Mouse (Mus musculus) right cerebral cortex, postnatal 10 days (tissue): ENCODE measurements at regions not wholly inside any gene's neighbourhood (a gene's known extent, or its start where the extent isn't known, plus 50 kb on each side); places are given as distances from the start of the nearest gene placed in this dataset.

Source experiments
- DNase-seq, 2 experiments: peaks; one replicate each; pipeline ENCODE4 v3.0.0; 2021; ENCODE audit warnings: low spot score in 2 of 2

DNA sequence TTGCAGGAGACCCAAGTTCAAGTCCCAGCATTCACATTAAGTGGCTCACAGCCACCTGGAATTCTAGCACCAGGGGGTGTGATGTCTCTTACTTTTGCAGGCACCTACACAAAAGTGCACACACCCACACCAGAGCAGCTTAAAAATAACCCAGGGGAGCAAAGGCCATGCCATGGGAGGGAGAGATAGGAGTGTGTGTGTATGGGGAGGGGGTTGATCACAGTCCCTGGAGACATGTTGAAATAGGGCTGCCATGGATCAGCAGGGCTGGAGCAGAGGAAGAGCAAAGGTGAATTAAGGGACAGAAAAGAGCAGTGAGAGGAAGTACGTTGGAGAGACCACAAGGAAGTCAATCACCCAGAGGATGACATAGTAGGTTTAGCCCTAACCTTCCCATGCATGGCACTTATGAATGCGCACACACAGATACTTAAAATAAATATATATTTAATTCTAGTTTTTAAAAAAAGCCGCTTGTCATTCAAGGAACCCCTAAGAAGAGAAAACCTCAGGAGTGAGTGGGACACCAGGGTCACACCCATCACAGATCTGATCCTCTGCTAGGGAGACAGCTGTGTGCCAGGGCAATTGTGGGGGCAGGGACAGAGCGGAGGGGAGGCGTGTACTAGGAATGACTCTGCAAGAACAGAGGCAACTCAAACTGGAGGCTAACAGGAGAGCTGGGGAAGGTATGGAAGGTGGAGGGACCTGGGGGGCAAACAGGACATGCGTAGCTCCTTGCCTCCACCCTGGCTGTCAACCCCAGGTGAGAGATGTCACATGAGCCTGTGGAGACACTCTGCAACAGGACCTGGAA, 189.5 kb upstream of the Rybp start:
- DNase-seq: no peak

DNA sequence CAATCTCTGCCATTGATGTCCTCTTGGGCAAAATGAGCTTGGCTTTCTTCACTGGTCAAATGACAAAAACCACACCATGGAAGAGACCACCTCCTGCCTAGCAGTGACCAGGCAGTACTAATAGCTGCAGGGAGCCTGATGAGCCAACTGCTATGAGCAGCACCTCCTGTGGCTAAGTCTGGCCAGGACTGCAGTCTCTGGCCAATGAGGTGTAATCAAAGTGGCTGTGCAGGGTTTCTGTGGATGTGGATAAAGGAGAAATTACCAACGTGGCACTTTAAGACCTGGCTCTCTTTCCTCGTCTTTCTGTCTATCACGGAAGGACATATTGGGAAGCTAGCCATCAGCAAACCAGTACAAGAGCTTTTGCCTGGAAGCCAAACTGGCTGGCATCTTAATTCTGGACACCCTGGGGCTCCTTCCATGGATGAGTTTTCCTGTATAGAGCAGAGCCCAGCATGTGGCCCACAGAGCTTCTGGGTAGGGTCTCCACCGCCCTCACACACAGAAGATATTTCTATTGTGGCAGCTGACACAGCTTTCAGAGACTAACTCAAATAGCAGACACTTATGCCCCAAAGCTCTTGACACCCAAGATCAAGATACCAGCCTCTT, 188.2 kb upstream of the Rybp start:
- no peak for DNase-seq

DNA sequence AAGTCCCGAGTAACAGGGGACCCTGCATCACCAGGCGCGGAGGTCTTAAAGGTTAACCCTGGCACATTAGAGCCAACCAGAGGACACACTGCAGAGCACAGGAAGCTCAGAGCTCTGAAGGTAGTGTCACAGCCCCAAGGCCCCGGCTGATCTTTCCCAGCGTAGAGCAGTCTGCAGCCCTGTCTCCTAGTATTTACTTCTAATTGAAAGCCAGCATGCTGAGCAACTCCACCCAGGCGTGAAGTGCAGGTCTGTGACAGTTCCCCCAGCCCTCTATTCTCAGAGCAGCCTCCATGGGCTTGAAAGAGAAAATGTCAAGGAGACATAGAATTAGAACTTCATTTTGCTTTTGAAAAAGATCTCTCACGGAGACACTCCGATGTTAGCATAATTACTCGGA, 187.0 kb upstream of the Rybp start:
- DNase-seq: no peak

DNA sequence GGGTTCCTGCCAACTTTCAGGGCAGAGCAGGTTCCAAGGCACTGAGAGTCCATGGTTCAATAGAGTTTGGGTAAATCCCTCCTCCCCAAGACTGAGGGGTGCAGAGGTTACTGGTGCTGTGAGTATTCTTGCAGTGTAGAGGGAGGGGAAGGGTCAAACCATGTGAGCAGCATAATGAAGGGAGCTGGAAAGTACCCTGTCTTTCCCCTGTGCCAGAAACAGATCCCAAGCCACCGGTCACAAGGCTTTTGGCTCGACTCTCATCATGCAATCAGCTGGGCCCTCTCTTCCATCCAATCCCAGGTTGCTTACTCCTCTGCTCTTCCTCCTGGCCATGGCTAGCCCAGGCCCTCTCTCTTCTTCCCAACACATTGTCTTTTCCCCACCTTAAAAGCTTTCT, 182.8 kb upstream of the Rybp start:
- no peak for DNase-seq

DNA sequence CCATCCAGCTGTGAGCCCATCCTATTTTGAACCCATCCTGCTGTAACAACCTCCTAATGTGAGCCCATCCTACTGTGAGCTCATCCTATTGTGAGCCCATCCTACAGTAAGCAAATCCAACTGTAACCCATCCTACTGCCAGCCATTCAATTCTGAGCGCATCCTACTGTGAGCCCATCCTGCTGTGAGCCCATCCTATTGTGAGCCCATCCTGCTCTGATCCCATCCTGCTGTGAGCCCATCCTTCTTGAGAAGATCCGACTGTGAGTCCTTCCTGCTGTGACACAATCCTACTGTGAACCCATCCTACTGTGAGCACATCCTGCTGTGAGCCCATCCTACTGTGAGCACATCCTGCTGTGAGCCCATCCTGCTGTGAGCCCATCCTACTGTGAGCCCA, 175.5 kb upstream of the Rybp start:
- DNase-seq: no peak

DNA sequence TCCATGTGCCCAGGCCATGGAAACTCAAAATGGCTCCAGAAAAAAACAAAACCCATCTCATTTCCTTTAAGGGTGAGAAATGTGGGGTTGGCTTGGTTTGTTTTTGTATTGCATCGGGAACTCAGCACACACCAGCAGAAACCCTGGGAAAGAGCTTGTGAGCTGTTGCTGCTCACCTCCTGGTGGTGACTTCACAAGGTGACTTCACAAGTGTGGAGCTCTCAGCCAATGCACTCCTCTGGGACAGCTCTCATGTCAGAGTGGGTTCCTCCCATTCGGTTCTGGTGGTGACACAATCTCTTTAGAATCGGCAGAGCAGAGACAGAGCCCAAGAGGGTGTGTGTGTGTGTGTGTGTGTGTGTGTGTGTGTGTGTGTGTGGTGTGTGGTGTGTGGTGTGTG, 166.1 kb upstream of the Rybp start:
- no peak for DNase-seq

DNA sequence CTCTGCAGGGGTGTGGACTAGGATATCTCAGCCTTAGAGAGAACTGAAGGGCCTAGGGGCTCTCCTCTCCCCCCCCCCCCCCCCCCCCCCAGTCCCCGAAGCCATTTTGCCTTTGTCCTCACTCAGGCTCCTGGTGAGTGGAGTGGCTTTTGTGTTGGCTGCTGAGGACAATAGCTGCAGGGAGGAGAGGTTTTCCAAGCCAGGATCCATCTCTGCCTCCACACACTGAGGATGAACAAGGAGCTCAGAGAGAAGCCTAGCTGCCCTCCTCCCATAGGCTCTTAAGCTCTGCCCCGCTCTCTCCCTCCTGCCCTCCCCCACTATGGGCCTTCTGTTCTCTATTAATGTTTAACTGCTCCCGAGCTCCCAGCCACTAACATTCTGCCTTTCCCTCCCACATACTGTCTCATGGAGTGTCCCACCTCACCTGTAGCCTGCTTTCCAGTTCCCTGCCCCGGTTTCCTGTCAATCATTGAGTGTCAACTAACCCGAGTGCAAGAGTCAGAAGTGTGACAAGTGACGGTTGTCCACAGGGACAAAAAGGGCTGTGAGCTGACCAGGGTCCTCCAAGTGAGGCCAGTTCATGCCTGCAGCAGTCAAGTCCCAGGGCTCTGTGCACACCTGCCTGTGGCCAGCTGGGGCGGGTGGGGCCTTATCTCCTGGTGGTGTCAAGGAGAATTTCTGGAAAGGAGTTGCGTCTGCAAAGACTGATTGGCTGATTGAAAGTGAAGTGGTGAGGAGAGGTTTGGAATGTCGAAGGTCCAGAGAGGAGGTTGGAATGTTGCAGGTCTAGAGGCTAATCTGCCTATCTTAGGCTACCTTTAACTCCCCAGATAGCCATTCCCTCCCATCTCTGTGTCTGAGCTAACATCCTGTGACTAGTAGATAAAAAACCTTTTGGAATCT, 165.1 kb upstream of the Rybp start:
- DNase-seq: no peak

DNA sequence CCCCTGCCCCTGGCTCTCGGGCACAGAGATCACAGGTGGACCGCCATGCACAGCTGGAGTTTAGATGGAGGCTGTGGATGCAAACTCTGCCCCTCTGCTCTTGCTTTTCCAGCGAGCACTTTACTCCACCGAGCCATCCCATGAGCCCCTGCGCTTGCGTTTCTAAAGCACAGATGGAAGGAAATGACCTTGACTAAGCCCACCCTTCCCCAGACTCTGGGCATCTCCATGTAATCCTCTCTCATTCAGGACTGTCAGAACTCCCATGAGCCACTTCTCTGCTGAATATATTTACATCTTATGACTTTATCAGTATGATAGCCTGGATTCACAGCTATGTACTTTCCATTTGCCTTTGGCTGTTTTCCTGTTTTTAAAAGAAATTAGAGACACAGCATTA, 162.8 kb upstream of the Rybp start:
- no peak for DNase-seq

DNA sequence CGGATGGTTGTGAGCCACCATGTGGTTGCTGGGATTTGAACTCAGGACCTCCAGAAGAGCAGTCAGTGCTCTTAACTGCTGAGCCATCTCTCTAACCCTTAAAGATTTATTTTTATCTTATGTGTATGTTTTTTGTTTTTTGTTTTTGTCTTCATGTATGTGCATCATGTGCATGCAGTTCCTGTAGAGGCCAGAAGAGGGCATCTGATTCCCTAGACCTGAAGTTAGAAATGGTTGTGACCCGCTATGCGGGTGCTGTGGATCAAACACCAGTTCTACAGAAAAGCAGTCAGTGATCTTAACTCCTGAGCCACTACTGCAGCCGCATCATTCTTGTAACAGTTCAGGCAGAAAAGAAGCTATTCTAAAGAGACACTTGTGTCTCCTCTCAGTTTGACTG, 161.8 kb upstream of the Rybp start:
- DNase-seq: no peak

DNA sequence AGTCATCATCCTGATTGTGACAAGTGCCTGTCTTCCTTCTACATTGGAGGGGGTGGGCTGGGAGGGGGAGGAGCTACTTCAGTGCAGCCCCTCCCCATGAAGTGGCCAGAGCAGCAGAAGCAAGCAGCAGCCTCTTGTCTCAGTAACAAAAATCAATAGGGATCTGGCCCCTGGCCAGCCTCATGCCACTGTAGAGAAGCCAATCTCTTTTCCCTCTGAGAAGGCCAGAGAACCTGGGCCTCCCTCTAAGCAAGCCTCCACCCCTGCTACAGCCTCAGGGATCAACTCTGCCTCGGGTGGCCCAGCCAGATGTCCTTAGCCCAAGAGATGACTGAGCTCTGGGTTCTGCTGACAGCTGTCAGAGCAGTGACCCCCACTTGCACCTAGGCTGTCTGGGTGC, 159.9 kb upstream of the Rybp start:
- DNase-seq: no peak

DNA sequence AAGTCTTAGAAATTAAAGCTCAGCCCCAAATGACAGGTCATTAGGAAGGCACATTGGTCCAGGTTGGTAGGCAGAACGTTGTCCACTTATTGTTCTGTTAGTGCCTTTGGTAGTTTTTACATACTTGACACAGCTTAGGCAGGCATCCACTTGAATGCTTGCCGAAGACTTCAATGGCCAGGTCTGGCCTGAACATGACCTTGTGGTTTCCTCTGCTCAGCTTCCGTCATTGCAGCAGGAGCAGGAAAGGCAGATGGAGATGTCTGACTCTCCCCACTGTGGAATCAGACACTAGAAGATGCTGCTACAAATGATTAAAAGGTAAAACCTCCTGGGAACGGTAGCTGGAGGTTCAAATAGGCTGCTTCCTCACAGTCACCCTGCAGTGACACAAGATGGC, 159.5 kb upstream of the Rybp start:
- DNase-seq: no peak

DNA sequence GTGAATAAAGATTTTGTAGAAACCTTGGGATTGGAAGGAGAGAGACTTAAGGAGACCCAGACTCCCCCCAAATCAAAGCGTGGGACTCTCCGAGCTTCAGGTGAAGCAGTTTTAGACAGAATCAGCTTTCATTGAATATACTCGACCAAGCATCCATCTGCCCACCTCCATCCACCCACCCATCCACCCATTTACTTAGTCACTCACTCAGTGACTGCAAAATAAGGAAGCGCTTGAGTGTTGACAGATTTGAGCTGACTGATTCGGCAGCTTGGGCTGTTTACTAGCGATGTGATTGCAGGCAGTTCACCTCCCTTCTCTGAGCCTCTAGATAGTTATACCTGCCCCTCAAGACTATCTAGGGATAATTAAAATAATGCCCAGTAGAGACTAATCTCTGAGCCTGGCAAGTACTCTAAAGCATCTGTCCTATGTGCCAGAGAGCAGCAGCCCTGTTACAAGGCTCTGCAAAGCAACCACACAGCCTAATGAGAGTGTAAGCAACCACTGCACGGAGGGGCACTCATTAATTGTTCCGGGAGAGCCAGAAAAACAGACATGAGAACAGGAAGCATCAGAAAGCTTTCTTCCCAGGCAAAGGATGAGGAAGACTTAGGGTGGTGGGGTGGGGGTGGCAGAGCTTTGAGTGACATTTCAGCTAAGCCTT, 151.9 kb upstream of the Rybp start:
- DNase-seq: no peak

DNA sequence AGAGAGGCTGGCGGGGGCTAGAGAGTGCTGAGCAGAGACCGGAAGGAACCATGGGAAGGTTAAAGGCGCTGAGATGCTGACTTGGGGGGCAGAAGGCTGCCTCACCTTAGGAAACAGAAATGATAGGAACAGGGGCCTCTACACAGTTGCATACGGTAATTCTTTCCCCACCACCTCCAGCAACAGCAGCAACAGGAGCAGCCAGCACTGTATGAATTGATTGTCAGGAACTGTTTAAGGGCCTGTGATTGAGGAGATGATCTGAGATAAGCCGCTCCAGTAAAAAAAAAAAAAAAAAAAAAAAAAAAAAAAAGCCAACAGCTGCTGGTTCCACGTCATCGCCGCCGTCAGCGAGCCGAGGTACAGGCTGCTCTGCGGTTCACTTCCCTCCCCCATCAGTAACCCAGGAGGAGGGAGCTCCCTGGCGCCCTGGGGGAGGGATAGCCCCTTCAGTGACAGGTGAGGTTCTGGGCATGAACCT, 151.3 kb upstream of the Rybp start:
- DNase-seq: peak; percentile 69 to 76

DNA sequence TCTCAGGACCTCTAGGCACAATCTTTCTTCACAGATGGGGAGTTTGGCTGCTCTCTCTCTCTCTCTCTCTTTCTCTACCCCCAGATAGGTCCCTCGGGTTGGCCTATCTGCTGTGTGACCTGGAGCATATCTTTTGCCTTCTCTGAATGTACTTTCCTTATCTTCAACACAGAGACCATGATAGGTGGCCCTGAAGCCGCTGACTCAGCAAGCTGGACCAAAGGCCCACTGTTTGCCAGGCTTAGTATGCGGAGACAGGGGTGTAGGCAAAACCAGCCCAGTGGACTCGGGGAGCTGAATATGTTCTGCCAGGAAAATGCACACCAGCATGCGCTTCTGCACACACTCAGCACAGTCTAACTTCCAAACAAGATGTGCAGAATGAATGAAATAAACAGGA, 150.7 kb upstream of the Rybp start:
- DNase-seq: no peak

DNA sequence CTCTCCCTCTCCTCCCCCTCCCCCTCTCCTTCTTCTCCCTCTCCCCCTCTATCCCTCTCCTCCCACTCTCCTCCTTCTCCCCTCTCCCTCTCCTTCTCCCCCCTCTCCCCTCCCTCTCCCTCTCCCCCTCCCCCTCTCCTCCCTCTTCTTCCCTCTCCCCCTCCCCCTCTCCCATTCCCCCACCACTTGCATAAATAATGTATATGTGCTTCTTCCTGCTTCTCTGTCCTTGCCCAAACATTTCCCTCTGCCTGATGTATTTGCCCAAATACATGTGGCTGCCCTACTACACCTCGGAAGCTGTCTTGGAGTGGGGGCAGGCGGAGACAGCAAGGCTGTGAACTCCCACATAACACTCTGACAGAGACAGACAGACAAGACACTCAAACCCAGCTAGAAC, 149.2 kb upstream of the Rybp start:
- DNase-seq: no peak

DNA sequence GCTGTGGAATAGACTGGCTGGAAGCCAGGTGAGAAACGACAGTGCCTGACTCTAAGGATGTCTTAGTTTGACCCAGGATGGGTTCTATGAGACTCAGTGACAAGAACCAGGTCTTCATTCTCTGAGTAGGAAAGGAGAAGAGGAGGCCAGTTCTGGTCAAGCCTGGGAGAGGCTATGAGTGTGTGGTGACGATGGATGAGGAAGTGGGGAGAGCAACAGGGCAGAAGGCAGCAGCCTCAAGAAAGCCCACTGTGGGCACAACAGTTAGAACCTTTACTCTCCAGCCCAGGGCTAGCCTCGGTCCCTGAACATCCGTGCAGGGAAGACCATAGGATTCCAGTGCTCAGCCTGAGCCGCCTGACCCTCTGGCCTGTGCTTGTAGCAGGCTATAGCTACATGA, 147.9 kb upstream of the Rybp start:
- DNase-seq: no peak

DNA sequence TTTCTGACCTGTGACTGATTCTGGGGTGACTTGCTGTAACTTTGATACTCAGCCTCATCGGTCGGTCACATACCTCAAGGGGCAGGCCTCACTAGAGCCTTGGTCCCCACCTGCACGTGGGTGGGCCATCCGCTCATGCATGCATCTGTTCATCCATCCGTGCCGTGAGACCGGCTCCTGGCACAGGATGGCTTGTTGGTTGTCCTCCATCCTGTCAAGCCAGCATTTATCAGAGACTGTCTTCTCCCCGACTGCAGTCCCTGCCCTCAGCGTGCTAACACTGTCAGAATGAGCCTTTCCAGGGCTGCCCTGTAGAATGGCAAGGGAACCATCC, 146.2 kb upstream of the Rybp start:
- peak in 1 of 2 experiments; percentile 48 for DNase-seq

DNA sequence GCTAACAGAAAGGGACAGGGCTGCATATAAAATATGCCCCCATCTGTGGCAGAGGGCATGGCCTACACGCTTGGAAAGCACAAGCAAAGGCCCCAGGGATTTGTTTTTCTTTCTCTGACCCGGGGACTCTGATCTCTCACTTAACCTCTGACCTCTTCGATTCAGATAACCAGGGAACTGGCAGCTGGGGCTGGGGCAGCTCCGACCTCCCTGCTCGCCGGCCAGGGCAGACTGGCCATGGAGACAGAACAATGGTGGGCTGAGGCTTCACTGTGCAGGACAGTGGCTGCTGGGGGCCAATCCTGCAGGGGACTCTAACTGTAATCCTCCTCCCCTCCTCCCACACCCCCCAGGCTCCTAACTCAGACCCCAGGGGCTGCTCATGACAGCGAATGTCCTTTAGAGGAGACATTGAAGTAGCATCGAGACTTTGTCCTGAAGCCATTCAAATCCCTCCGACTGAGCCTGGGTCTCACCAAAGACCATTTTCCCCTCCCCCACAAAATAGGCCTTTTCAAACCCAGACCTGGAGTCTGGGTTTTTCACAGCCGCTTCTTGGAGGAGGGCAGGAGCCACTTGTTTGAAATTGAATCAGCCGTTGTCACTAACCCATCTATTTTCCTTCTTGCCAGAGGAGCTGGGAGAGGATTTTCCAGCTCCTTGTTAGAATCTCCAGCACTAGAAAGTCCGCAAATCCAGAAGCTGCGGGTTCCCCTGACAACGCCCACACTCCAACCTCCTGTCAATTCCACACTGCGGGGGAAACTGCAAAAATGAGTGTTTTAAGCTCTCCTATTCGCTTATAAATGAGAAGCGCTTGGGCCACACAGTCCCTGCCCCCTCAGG, 145.6 kb upstream of the Rybp start:
- DNase-seq: peak; percentile 55 to 62

DNA sequence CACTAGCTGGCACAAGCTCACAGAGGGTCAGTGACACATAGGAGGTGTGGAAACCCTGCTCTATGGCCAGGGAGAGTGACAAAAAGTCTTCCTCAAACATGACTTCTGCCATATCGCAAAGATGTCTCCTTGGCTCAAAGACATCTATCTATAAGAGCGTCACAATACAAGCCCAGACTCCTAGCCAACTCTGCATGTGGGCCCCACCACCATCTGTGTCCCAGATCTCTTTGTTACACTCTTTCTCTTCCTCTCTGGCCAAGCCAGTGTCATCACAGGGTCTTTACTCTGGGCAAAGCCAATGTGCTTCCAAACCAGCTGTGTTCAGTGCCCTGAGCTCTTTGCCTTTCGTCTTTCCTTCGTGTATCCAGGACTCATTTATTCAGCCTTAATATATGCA, 143.0 kb upstream of the Rybp start:
- no peak for DNase-seq

DNA sequence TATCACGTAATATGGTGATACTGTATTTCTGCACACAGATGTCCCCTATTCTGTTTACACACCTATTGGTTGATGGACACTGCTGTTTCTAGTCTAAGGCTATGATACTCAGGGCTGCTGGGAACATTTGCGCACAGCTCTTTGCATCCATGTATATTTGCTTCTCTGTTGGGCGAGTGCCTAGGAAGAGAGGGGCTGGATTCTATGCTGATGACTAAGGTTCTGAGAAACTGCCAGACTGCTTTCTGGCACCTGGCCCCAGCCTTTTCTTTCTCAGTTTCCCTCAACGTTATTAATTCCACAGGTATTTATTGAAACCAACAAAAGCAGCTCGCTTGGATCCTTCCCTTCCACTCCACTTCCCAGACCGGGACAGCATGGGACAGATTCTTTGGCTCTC, 142.2 kb upstream of the Rybp start:
- peak; percentile 49 to 62 for DNase-seq

DNA sequence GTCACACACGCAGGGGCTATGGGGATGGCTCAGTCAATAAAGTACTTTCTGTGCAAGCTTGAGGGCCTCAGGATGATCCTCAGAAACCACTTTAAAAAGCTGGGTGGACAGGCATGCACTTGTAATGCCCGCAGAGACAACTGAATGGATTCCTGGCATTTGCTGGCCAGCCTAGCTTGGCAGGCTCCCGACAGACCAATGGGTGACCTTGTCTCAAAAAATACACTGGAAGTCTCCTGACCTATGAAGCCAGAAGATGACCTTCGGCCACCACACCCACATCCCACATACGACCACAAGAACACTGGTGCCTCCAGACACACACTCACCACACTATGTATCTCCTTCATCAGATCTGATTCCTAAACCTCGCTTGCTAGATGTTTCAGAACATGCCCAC, 141.5 kb upstream of the Rybp start:
- DNase-seq: no peak
